Mouse (Mus musculus): ENCODE results near the gene Galnt10. TPM values are rescaled to one million over a fixed set of nuclear protein-coding genes. Genes with fewer than 3 reads are reported as not detected.
"Not testable (repeated sequence)": the region's sequence is repeated elsewhere in the genome, so short reads cannot be mapped to it uniquely, and the experiment has no call there.

Galnt10 gene
- polyA plus RNA-seq, 1 experiment from 2014 or later = 31.3 TPM

DNA sequence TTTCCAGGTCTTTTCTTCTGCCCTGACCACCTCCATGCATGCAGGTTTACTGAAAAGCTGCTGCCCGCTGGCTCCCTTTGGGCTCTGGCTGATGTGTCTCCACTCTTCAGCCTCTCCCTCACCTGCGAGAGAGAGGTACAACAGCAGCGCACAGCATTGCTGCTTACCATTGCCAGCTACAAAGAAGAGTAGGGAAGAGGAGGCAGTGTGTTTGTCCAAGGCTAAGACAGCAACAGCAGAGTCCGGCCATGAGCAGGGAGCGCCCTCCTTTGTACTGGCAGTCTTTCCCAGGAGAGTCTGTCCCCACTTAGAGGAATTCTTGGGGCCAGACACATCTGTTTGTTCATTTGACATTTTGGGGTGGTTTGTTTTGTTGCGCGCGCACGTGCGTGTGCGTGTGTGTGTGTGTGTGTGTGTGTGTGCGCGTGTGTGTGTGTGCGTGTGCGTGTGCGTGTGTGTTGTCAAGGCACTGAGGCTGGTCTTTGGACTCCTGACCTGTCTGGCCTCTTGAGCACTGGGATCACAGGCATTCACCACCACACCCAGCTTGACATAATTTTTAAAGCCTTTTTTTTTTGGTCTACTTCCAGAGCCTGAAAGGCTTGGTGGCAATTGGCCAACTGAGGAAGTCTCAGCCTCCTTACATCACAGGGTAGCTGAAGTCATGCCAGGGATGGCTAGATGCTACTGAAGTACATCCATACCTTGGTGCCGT lies 163.9 kb downstream of the Galnt10 start:
- Histone ChIP-seq H3K27ac (no peak overlapping the region), H3K4me3 (no peak overlapping the region), H3K27me3 (no peaks in the 10 kb centered on the region), H3K4me1 (no peaks in the 10 kb centered on the region), H3K4me2 (replicated peaks) (no peak overlapping the region), H3K36me3 (peaks cover 66% of the 10 kb centered on the region), H3K9me3 (no peaks in the 10 kb centered on the region), H3K9ac (no peak overlapping the region)
- 93% methylated on average over 17 of the region's 17 CpGs for WGBS
- no peak for ATAC-seq (ENCODE audit: low FRiP score, low read depth)

DNA sequence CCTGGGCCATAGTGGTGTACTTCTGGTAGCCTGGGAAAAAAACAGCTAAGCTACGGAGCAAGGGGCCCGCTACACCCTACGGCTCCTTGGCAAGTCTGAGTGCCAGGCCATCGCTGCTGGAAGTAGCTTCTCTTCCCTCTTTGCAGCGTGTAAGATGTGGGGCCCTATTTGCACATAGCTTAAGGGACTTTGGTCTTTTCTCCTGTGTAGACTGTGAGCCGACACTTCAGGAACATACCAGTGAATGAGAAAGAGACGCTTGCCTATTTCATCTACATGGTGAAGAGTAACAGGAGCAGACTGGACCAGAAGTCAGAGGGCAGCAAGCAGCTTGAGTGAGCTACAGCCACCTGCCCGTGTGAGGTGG lies 164.5 kb downstream of the Galnt10 start:
- no peaks in the 10 kb centered on the region for H3K4me1 ChIP-seq
- H3K27ac ChIP-seq = no peak overlapping the region
- no peak overlapping the region for H3K4me3 ChIP-seq
- H3K27me3 ChIP-seq = no peaks in the 10 kb centered on the region
- WGBS = 92% methylated on average over 8 of the region's 8 CpGs
- H3K9ac ChIP-seq = no peak overlapping the region
- no peak for ATAC-seq (ENCODE audit: low FRiP score, low read depth)
- H3K36me3 ChIP-seq = peaks cover 66% of the 10 kb centered on the region
- H3K9me3 ChIP-seq = no peaks in the 10 kb centered on the region
- no peak overlapping the region for H3K4me2 ChIP-seq (replicated peaks)

DNA sequence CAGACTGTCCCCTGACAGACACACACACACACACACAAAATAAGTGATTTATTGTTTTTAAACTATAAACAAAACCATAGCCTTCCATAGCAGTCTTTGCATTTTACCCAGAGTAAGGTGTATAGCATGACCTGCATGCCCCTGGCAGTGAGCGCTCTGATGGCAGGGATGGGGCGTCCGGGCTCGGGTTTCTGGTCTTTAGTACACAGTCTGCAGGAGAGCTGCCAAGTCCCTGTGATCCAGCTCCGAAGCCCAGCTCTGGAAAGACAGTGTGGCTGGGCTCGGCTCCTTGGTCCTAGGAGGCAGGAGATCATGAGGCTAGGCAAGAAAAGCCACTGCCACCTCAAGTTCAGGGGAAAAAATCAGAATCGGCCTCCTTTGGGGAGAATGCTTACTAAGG lies 165.8 kb downstream of the Galnt10 start:
- Histone ChIP-seq H3K9ac (no peak overlapping the region), H3K36me3 (peaks cover 66% of the 10 kb centered on the region), H3K27me3 (0 out of 2 replicates have a peak, but pooled peaks cover 2% of the 10 kb centered on the region), H3K4me2 (replicated peaks) (no peak overlapping the region), H3K9me3 (no peaks in the 10 kb centered on the region), H3K4me3 (no peak overlapping the region), H3K4me1 (no peaks in the 10 kb centered on the region), H3K27ac (no peak overlapping the region)
- no peak for ATAC-seq (ENCODE audit: low FRiP score, low read depth)
- WGBS = 85% methylated on average over 7 of the region's 7 CpGs

DNA sequence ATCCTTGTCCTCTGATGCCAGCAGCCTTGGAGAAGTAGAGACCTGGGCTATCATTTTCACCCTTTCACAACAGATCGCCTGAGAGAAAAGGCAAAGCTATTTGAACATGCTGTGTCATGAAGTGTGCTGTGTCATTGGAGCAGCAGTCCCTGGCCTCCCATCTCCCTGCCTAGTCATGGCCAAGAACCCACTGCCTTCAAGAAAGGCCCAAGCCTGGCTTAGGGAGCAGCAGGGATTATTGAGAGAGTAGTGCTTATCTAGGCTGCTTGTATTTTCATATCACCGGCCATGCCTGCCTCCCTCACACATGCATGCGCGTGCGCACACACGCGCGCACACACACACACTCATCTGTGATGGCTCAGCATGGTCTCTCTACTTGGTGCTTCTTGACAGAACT lies 167.0 kb downstream of the Galnt10 start:
- no peak overlapping the region for H3K4me2 ChIP-seq (replicated peaks)
- H3K27ac ChIP-seq = no peak overlapping the region
- 0 out of 2 replicates have a peak, but pooled peaks cover 2% of the 10 kb centered on the region for H3K27me3 ChIP-seq
- no peak for ATAC-seq (ENCODE audit: low FRiP score, low read depth)
- peaks cover 58% of the 10 kb centered on the region for H3K36me3 ChIP-seq
- no peaks in the 10 kb centered on the region for H3K4me1 ChIP-seq
- H3K9ac ChIP-seq = no peak overlapping the region
- H3K9me3 ChIP-seq = no peaks in the 10 kb centered on the region
- no peak overlapping the region for H3K4me3 ChIP-seq
- WGBS = 93% methylated on average over 8 of the region's 8 CpGs

DNA sequence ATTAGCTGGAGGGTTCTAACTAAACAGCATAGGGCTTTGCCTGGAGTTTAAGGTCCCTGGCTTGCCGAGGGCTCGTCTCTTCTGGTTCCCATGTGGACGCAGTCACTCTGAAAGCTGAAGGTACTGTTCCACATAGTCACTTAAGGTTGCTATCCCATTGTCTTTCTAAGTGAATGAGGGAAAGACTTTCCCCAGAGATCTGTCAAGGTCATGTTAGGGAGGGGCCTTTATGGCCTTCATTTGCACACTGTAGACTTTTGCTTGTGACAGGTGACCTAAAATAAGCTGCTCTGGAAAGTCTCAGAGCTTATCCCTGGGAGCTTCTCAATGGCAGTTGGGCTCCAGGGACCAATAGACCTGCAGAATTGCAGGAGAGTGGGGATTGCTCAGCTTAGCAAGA lies 168.4 kb downstream of the Galnt10 start:
- Histone ChIP-seq H3K4me1 (no peaks in the 10 kb centered on the region), H3K9me3 (0 out of 2 replicates have a peak, but pooled peaks cover 2% of the 10 kb centered on the region), H3K4me3 (no peak overlapping the region), H3K36me3 (peaks cover 45% of the 10 kb centered on the region), H3K9ac (no peak overlapping the region), H3K4me2 (replicated peaks) (no peak overlapping the region), H3K27me3 (peaks cover 7% of the 10 kb centered on the region; the same call in 1 of the 2 replicates), H3K27ac (no peak overlapping the region)
- WGBS = 84% methylated on average over 3 of the region's 3 CpGs
- ATAC-seq (ENCODE audit: low FRiP score, low read depth) = no peak

DNA sequence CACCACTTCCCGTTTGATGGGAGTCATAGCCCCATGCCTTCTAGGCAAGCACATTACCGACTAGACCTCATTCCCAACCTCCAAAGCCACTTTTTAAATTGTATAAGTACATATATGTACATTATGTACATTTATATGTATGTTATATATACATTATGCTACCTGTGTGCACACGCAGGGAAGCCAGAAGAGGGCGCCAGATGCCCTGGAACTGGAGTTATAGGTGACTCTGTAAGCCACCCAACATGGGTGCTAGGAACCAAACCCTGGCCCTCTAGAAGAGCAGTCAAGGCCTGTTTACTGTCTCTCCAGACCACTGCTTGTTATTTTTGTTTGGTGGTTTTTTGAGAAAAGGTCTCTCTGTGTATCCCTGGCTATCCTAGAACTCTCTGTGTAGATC lies 172.9 kb downstream of the Galnt10 start:
- no peak for ATAC-seq (ENCODE audit: low FRiP score, low read depth)
- Histone ChIP-seq H3K4me1 (no peaks in the 10 kb centered on the region), H3K36me3 (peaks cover 2% of the 10 kb centered on the region; the same call in 1 of the 2 replicates), H3K27me3 (peaks cover 18% of the 10 kb centered on the region; the same call in 1 of the 2 replicates), H3K9me3 (0 out of 2 replicates have a peak, but pooled peaks cover 2% of the 10 kb centered on the region), H3K9ac (no peak overlapping the region), H3K27ac (no peak overlapping the region), H3K4me2 (replicated peaks) (no peak overlapping the region), H3K4me3 (no peak overlapping the region)
- WGBS = 78% methylated on average over 4 of the region's 4 CpGs

DNA sequence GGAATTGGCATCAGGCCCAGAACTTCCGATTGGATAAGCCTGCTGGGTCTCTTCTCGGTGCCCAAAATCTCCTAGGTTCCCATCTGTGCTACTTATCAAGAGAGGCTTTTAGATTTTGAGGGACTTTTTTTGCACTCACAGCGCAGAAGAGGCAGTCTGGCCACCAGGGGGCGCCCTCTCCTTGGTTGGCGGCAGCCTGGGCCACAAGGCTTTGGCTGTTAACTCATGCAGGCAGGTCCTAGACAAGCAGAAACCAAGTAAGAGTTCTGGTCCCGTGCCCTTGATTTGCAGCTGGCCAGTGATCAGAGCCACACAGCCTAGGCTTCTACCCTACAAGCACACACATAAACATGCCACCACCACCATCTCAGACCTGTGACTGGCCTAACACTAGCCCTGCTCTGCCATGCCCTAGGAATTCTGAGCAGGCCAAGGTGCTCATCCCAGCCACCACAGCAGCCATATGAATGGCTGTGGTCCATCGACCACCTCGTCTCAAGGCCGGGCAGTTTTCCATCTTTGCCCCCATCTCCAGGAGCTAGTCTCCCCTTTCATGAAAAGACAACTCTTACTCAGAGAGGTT lies 174.8 kb downstream of the Galnt10 start:
- WGBS = 29% methylated on average over 9 of the region's 9 CpGs
- no peak for ATAC-seq (ENCODE audit: low FRiP score, low read depth)
- H3K27me3 ChIP-seq = peaks cover 18% of the 10 kb centered on the region; the same call in 1 of the 2 replicates

DNA sequence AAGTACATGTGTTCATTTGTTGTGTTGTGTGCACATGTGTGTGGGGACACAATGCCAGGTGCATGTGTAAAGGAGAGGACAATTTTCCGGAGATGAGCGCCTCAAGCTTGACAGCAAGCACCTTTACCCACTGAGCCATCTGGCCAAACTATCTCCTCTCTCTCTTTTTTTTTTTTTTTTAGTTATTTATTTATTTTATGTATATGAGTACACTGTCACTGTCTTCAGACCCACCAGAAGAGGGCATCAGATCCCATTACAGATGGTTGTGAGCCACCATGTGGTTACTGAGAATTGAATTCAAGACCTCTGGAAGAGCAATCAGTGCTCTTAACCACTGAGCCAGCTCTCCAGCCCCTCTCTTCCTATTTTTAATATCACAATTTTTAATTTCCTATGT lies 177.9 kb downstream of the Galnt10 start:
- H3K4me2 ChIP-seq (replicated peaks); H3K9ac ChIP-seq; H3K4me3 ChIP-seq; H3K27ac ChIP-seq; H3K36me3 ChIP-seq; H3K9me3 ChIP-seq; ATAC-seq (ENCODE audit: low FRiP score, low read depth): not testable (repeated sequence)
- 94% methylated on average over 2 of the region's 2 CpGs for WGBS
- peaks cover 33% of the 10 kb centered on the region for H3K4me1 ChIP-seq
- H3K27me3 ChIP-seq = peaks cover 35% of the 10 kb centered on the region

More for the DNA sequence above, 174.8 kb downstream of the Galnt10 start:
- H3K36me3 ChIP-seq = no peaks in the 10 kb centered on the region
- no peak overlapping the region for H3K27ac ChIP-seq
- H3K9ac ChIP-seq = no peak overlapping the region
- no peak overlapping the region for H3K4me2 ChIP-seq (replicated peaks)
- H3K4me1 ChIP-seq = peaks cover 17% of the 10 kb centered on the region
- 0 out of 2 replicates have a peak, but pooled peaks cover 2% of the 10 kb centered on the region for H3K9me3 ChIP-seq
- H3K4me3 ChIP-seq = no peak overlapping the region

DNA sequence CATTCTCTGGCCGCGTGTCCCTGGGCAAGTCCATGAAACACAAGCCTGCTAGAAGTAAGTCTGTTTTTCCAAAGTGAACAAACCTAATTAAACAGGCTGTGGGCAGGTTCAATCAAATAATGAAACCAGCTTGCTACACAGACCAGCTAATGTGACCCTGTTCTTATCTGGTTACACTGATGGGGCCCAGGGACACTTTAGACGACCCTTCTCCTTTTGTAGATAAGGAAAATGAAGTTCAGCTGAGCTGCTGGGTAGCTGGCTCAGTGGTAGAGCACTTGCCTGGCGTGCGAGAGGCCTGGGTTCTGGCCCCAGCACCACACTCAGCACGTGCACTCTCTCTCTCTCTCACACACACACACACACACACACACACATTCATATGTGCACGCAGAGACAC lies 178.5 kb downstream of the Galnt10 start:
- Histone ChIP-seq H3K36me3 (no peaks in the 10 kb centered on the region), H3K4me1 (peaks cover 38% of the 10 kb centered on the region), H3K27ac (no peak overlapping the region), H3K4me3 (no peak overlapping the region), H3K9me3 (no peaks in the 10 kb centered on the region), H3K9ac (no peak overlapping the region), H3K27me3 (peaks cover 38% of the 10 kb centered on the region), H3K4me2 (replicated peaks) (no peak overlapping the region)
- no peak for ATAC-seq (ENCODE audit: low FRiP score, low read depth)
- WGBS = 63% methylated on average over 7 of the region's 7 CpGs

DNA sequence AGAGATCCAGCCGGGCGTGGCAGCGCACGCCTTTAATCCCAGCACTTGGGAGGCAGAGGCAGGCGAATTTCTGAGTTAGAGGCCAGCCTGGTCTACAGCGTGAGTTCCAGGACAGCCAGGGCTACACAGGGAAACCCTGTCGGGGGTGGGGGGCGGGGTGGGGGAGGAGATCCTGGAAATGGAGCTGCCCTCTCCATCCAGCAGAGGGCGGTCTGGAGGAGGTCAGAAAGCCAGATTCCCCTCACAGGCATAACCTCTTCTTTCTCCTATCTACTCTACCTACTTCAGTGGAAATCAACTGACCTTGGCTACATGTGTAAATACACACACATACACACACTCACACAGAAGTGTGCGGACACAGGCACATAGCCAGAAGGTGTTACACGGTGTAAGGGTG lies 180.0 kb downstream of the Galnt10 start:
- H3K4me3 ChIP-seq; H3K9ac ChIP-seq; ATAC-seq (ENCODE audit: low FRiP score, low read depth); H3K9me3 ChIP-seq; H3K36me3 ChIP-seq; H3K4me2 ChIP-seq (replicated peaks); H3K27ac ChIP-seq: not testable (repeated sequence)
- Histone ChIP-seq H3K4me1 (peaks cover 50% of the 10 kb centered on the region), H3K27me3 (peaks cover 43% of the 10 kb centered on the region)
- 59% methylated on average over 11 of the region's 11 CpGs for WGBS

DNA sequence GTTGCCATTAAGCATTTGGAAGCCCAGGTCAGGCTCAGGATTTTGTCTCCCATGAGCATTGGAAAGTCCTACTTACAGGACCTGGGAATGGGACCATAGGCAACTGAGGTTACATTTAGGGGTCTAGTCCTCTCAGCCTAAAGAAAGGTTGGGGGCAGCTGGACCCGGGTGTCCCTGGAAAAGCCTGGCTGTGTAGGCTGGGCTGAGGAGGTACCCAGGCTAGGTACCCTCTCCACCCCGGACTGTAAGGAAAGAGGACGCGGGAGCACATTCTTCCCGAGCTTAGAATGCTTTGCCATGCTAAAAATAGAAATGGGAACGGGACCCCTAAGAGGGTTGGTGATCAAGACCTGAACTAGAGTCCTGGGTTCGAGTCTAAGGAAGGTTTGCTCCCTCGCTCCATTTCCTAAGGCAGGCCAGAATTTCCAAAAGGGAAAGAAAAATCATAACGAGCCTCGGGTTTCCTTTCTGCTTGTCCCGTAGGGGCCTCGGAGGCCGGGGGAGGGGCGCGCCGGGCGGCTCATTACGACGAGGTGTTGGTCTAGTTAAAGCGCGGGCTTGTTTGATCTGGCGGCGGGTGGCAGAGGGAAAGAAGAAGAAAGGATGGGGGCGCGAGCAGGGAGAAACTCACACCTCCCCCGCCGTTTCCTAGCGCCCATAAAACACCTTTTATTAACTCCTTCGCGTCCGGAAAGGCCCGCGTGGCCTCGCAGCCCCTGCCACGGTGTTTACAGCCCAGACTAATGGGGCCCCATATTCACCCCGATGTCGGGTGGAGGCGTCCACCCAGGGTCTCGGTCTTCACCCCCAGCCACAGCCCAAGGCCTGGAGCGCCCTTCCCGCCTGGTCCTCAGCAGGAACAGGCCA lies 182.0 kb downstream of the Galnt10 start:
- peak overlapping the region; percentile 74 for H3K4me2 ChIP-seq (replicated peaks)
- under 1% methylated on average over 41 of the region's 41 CpGs for WGBS
- peak overlapping the region; percentile 57 for H3K9ac ChIP-seq
- ATAC-seq (ENCODE audit: low FRiP score, low read depth) = peak; percentile 44; the same call in 1 of the 2 replicates
- H3K4me1 ChIP-seq = peaks cover 59% of the 10 kb centered on the region
- peaks cover 63% of the 10 kb centered on the region for H3K27me3 ChIP-seq
- peak overlapping the region; percentile 22; the same call in 1 of the 2 replicates for H3K27ac ChIP-seq
- H3K4me3 ChIP-seq = peak overlapping the region; percentile 42
- no peaks in the 10 kb centered on the region for H3K9me3 ChIP-seq
- no peaks in the 10 kb centered on the region for H3K36me3 ChIP-seq

All from limb, embryonic 13.5 days (tissue).